Mouse (Mus musculus): ENCODE results near the gene Mrpl20.

- TF ChIP-seq CTCF (IDR thresholded peaks at IDR 0.05) (no peak), EP300 (IDR thresholded peaks at IDR 0.05) (no peak)
These were observed 24.9 kb upstream of the Mrpl20 start for GRCm38 (mm10) chr4:155777816-155778215.

Data from lung, postnatal 0 days (tissue).